ENCODE assay signal across 22 mouse cellular contexts in genomic region chr13:35818060-35818459, GRCm38 (mm10).
DNase-seq lines count a peak whose midpoint lies in the region; ATAC-seq and TF ChIP-seq lines count a peak whose summit lies in the region.
"Had no signal": no experiment of that assay in that cellular context is flagged by ENCODE, and none has a peak within 500 bp of the region (broad histone marks: within the 10 kb centered on the region; RNA-seq: fewer than 3 reads in every experiment).

No protein-coding gene starts in this region.

- in situ Hi-C loops in CH12.LX (cut with MboI; ENCODE audit: low pct_ligation_motif_present, low pct_unique_long_range_greater_than_20kb, low sequenced_read_pairs) = no loop called here

- H3K79me2 ChIP-seq in CH12.LX (replicated peaks; ENCODE audit: control insufficient read depth, extremely low read depth, insufficient read depth, poor library complexity, severe bottlenecking) = peaks cover 29% of the 10 kb centered on the region

- peak; percentile 65 for TF ChIP-seq EP300 in CH12.LX (IDR thresholded peaks at IDR 0.05; ENCODE audit: low read length)

- DNase-seq in kidney, adult 11 months = no peak
- peak; percentile 43 for DNase-seq in kidney, postnatal 0 days (ENCODE audit: low spot score)
- DNase-seq in kidney, postnatal 10 days = no peak
- DNase-seq in CH12.LX (ENCODE audit: extremely low read depth) = no peak
- no peak for DNase-seq in gastrocnemius, postnatal 36 days
- no peak for DNase-seq in frontal cortex, postnatal 36 days (ENCODE audit: low spot score in 2 of 2)
- DNase-seq: adrenal gland, postnatal 25 days; B cell, adult 2 months; cerebellum, adult 11 months; cerebellum, adult 18-20 months; cerebellum, adult 8-10 months; cerebellum, adult 9-11 months; cerebellum, postnatal 25 days had no signal

- peak overlapping the region; percentile 14; the same call in 1 of the 2 replicates for H3K27ac ChIP-seq in kidney, embryonic 15.5 days
- peak overlapping the region; percentile 62; the same call in 1 of the 2 replicates for H3K27ac ChIP-seq in kidney, postnatal 0 days
- peak overlapping the region; percentile 79 for H3K27ac ChIP-seq in CH12.LX (ENCODE audit: insufficient read depth, low read depth)
- H3K27ac ChIP-seq: embryonic facial prominence, embryonic 10.5 days; embryonic facial prominence, embryonic 12.5 days; forebrain, embryonic 10.5 days; forebrain, embryonic 12.5 days had no signal

- intact Hi-C loops in gastrocnemius, postnatal 36 days (cut with DNase I) = loop anchor here (5.0 kb wide), 1 partner anchor 59 kb away; no protein-coding TSS in a partner anchor

- H3K4me1 ChIP-seq in kidney, embryonic 15.5 days = peaks cover 19% of the 10 kb centered on the region; the same call in 1 of the 2 replicates
- H3K4me1 ChIP-seq in kidney, postnatal 0 days (replicated peaks; ENCODE audit: insufficient read depth, low read length) = 0 out of 2 replicates have a peak, but pooled peaks cover 4% of the 10 kb centered on the region
- peaks cover 36 to 86% of the 10 kb centered on the region in 2 experiments for H3K4me1 ChIP-seq in CH12.LX (ENCODE audit: control insufficient read depth in 1 of 2, insufficient read depth in 2 of 2)
- H3K4me1 ChIP-seq: forebrain, embryonic 10.5 days; forebrain, embryonic 12.5 days had no signal

- no peak overlapping the region for H3K4me3 ChIP-seq in kidney, embryonic 15.5 days (replicated peaks)
- no peak overlapping the region for H3K4me3 ChIP-seq in kidney, postnatal 0 days (replicated peaks; ENCODE audit: low read depth, low read length)
- no peak overlapping the region for H3K4me3 ChIP-seq in CH12.LX (replicated peaks in 1 of 3; ENCODE audit: low read depth in 2 of 3, low read length in 2 of 3, poor library complexity in 1 of 3)
- H3K4me3 ChIP-seq: embryonic facial prominence, embryonic 10.5 days; embryonic facial prominence, embryonic 12.5 days; erythroblast, embryonic 14.5 days; forebrain, embryonic 10.5 days; forebrain, embryonic 12.5 days had no signal

- H3K9ac ChIP-seq in kidney, embryonic 15.5 days = no peak overlapping the region
- H3K9ac ChIP-seq in kidney, postnatal 0 days (ENCODE audit: low read depth, low read length) = no peak overlapping the region
- peak overlapping the region; percentile 55 for H3K9ac ChIP-seq in CH12.LX (ENCODE audit: insufficient read depth, low read depth)
- H3K9ac ChIP-seq: embryonic facial prominence, embryonic 12.5 days; forebrain, embryonic 12.5 days had no signal

- dilution Hi-C loops in CH12.LX (cut with MboI; ENCODE audit: extremely low pct_ligation_motif_present, extremely low pct_unique_long_range_greater_than_20kb, low sequenced_read_pairs) = no loop called here

- no peak for TF ChIP-seq POLR2A in CH12.LX (IDR thresholded peaks at IDR 0.05; ENCODE audit: low read depth, low read length)

- TF ChIP-seq CTCF in kidney, postnatal 0 days (IDR thresholded peaks at IDR 0.05; ENCODE audit: low read depth) = no peak
- TF ChIP-seq CTCF in CH12.LX (conservative IDR thresholded peaks at IDR 0.05 in 1 of 2, IDR thresholded peaks at IDR 0.05 in 1 of 2; ENCODE audit: low read depth in 2 of 2, low read length in 2 of 2) = no peak

- ATAC-seq in kidney, embryonic 15.5 days (replicated peaks; ENCODE audit: low FRiP score) = no peak
- no peak for ATAC-seq in kidney, postnatal 0 days (replicated peaks; ENCODE audit: low FRiP score, low read depth)
- ATAC-seq: CD4-positive, CD25-positive, alpha-beta regulatory T cell, adult 4 months; forebrain, embryonic 14.5 days; forebrain, embryonic 16.5 days had no signal

- WGBS in kidney, embryonic 15.5 days = 71% methylated on average over 4 of the region's 4 CpGs
- 57% methylated on average over 4 of the region's 4 CpGs for WGBS in kidney, postnatal 0 days

- peaks cover 40% of the 10 kb centered on the region for H3K36me3 ChIP-seq in kidney, embryonic 15.5 days
- H3K36me3 ChIP-seq in kidney, postnatal 0 days (ENCODE audit: insufficient read depth, low read length) = no peaks in the 10 kb centered on the region
- H3K36me3 ChIP-seq in CH12.LX (replicated peaks in 1 of 2; ENCODE audit: control insufficient read depth in 1 of 2, insufficient read depth in 1 of 2, low read length in 1 of 2) = peaks cover 0 to 35% of the 10 kb centered on the region in 2 experiments

- no peak overlapping the region for H3K4me2 ChIP-seq in kidney, embryonic 15.5 days
- H3K4me2 ChIP-seq in kidney, postnatal 0 days (ENCODE audit: low read length) = no peak overlapping the region
- H3K4me2 ChIP-seq in CH12.LX (ENCODE audit: insufficient read depth, low read depth, poor library complexity, severe bottlenecking) = peak overlapping the region; percentile 81
- H3K4me2 ChIP-seq: embryonic facial prominence, embryonic 12.5 days; forebrain, embryonic 12.5 days had no signal

- no peak for TF ChIP-seq RAD21 in CH12.LX (IDR thresholded peaks at IDR 0.05; ENCODE audit: low read depth, low read length)

- H3K9me3 ChIP-seq in kidney, embryonic 15.5 days (replicated peaks) = no peaks in the 10 kb centered on the region
- no peaks in the 10 kb centered on the region for H3K9me3 ChIP-seq in kidney, postnatal 0 days (replicated peaks; ENCODE audit: low read length)
- no peaks in the 10 kb centered on the region for H3K9me3 ChIP-seq in CH12.LX (replicated peaks; ENCODE audit: low read length)
- H3K9me3 ChIP-seq: embryonic facial prominence, embryonic 10.5 days; embryonic facial prominence, embryonic 12.5 days; forebrain, embryonic 10.5 days; forebrain, embryonic 12.5 days had no signal

- no peaks in the 10 kb centered on the region for H3K27me3 ChIP-seq in kidney, embryonic 15.5 days
- no peaks in the 10 kb centered on the region for H3K27me3 ChIP-seq in kidney, postnatal 0 days (ENCODE audit: insufficient read depth, low read length)
- no peaks in the 10 kb centered on the region for H3K27me3 ChIP-seq in CH12.LX (replicated peaks)
- H3K27me3 ChIP-seq: embryonic facial prominence, embryonic 12.5 days; forebrain, embryonic 12.5 days had no signal

TF ChIP-seq in CH12.LX, 34 proteins besides CTCF, POLR2A, EP300 and RAD21:
- TF ChIP-seq TBP (conservative IDR thresholded peaks at IDR 0.05; ENCODE audit: low read depth, low read length) (0 out of 2 replicates have a peak, but pooled peaks have one; percentile 25), MYC (IDR thresholded peaks at IDR 0.05; ENCODE audit: low read depth, low read length) (0 out of 2 replicates have a peak, but pooled peaks have one; percentile 67), JUN (IDR thresholded peaks at IDR 0.05; ENCODE audit: insufficient read depth, low read depth, low read length) (no peak), HCFC1 (IDR thresholded peaks at IDR 0.05; ENCODE audit: low read depth, low read length) (no peak), ETS1 (conservative IDR thresholded peaks at IDR 0.05; ENCODE audit: low read depth, low read length) (peak; percentile 15; the same call in 1 of the 2 replicates), ZC3H11A (IDR thresholded peaks at IDR 0.05; ENCODE audit: low read depth, low read length) (no peak), JUND (conservative IDR thresholded peaks at IDR 0.05; ENCODE audit: low read depth, low read length) (no peak), USF2 (conservative IDR thresholded peaks at IDR 0.05; ENCODE audit: low read depth, low read length) (no peak), E2F4 (IDR thresholded peaks at IDR 0.05; ENCODE audit: insufficient replicate concordance, low read depth, low read length) (no peak), GABPA (IDR thresholded peaks at IDR 0.05; ENCODE audit: insufficient replicate concordance, low read depth, low read length) (no peak), MAFK (IDR thresholded peaks at IDR 0.05; ENCODE audit: insufficient replicate concordance, low read length) (no peak), POLR2AphosphoS2 (IDR thresholded peaks at IDR 0.05; ENCODE audit: low read depth, low read length) (no peak), NRF1 (IDR thresholded peaks at IDR 0.05; ENCODE audit: low read depth, low read length) (no peak), MXI1 (IDR thresholded peaks at IDR 0.05; ENCODE audit: low read depth, low read length) (peak; percentile 54; the same call in 1 of the 2 replicates), CHD1 (IDR thresholded peaks at IDR 0.05; ENCODE audit: low read depth, low read length) (peak; percentile 26; the same call in 1 of the 2 replicates), ZKSCAN1 (IDR thresholded peaks at IDR 0.05; ENCODE audit: borderline replicate concordance, low read depth, low read length) (no peak), CHD2 (IDR thresholded peaks at IDR 0.05; ENCODE audit: low read length) (no peak), USF1 (IDR thresholded peaks at IDR 0.05; ENCODE audit: low read depth, low read length) (no peak), BHLHE40 (IDR thresholded peaks at IDR 0.05; ENCODE audit: low read depth, low read length) (no peak), RCOR1 (conservative IDR thresholded peaks at IDR 0.05; ENCODE audit: low read depth, low read length) (no peak), NELFE (IDR thresholded peaks at IDR 0.05; ENCODE audit: low read depth, low read length) (no peak), SIN3A (IDR thresholded peaks at IDR 0.05; ENCODE audit: low read length) (peak; percentile 81), ELF1 (IDR thresholded peaks at IDR 0.05; ENCODE audit: low read depth, low read length) (0 out of 2 replicates have a peak, but pooled peaks have one; percentile 30), MAX (IDR thresholded peaks at IDR 0.05; ENCODE audit: low read length) (peak; percentile 62; the same call in 1 of the 2 replicates), PAX5 (IDR thresholded peaks at IDR 0.05; ENCODE audit: low read length) (no peak), IRF4 (IDR thresholded peaks at IDR 0.05; ENCODE audit: low read depth, low read length) (peak; percentile 31; the same call in 1 of the 2 replicates), SMC3 (IDR thresholded peaks at IDR 0.05; ENCODE audit: low read depth, low read length) (no peak), ZNF384 (IDR thresholded peaks at IDR 0.05; ENCODE audit: low read depth, low read length) (no peak), TCF12 (IDR thresholded peaks at IDR 0.05; ENCODE audit: low read depth, low read length) (0 out of 2 replicates have a peak, but pooled peaks have one; percentile 40), MEF2A (IDR thresholded peaks at IDR 0.05; ENCODE audit: borderline replicate concordance, low read depth, low read length) (no peak), ZMIZ1 (IDR thresholded peaks at IDR 0.05; ENCODE audit: low read depth, low read length) (peak; percentile 44; the same call in 1 of the 2 replicates)

Comparison
In these comparisons a context has a peak if more than half of its experiments do, and no peak if none do; other contexts are left out.
1. H3K27ac ChIP-seq: peak in every context shown above with its lines; median percentile 79 in CH12.LX; 62 in kidney, postnatal 0 days; 14 in kidney, embryonic 15.5 days.